Mouse (Mus musculus) lung, postnatal 36 days (tissue): ENCODE data around the gene BC048403.

Source experiments
- DNase-seq: peaks from one replicate; pipeline ENCODE4 v3.0.0; 2022; ENCODE audit warnings: mixed read lengths

Gene BC048403

DNA sequence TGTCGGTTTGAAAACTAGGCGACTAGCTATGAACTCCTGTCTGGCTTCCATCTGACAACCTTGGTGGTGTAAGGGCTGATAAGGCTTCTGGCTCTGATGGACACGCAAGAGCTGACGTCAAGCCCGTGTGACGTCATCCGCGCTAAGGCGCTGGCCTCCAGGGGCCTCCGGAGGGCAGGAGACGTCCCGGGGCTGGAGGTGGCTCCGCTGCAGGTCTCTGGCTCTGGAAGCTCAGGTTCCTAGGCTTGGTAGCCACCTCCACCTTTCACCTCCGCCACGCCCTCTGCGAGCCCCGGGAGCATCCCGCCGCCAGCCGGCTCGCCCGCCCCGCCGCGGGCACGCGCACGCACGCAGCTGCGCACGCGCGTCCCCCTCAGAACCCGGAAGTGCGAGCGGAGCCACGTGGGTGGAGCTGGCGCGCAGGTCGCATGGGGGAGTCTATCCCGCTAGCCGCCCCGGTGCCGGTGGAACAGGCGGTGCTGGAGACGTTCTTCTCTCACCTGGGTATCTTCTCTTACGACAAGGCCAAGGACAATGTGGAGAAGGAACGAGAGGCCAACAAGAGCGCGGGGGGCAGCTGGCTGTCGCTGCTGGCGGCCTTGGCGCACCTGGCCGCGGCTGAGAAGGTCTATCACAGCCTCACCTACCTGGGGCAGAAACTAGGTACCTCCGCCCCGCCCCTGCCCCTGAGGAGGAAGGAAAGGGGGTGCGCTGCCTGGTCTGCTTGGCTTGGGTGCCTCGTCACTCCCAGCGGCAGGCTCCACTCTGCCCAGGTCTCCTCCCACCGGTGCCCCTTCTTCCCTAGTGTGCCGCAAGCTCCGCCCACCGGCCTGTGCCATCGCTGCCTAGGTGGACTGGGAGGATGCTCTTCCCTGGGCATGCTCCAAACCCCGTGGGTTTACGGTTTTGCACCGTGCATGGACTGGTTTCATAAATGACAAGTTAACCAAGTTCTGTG, at the start of gene BC048403:
Gene BC048403, plus strand, starts transcription at position 390 of the 958 bp plus-strand sequence.
- peak; percentile 87 for DNase-seq

DNA sequence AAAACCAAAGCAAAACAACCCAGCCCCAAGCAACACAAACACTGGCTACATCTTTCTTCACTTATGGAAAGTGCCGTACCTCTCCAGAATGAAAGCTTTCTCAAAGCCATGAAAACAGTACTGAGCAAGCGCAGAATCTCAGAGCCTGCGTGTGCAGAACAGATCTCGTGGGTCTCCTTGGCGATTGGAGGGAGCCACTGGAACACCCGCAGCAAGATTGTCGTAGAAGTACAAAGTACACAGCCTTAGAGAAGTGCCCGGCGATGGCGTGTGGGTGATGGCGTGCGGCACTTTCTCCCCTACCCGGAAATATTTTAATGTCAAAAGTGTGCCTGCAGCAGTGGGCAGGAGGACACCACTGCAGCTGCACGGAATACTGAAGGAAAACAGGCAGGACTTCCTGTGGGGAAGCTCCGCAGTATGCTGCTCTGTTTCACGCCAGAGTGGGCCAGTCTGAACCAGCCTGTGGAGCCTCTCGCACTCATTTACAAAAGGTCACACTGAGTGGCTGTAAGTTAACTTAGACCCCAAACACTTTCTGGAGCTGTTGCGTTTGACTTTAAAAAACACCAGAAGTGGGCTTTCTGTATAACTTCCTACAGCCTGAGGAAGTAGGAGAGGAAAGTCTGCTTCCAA, 46.7 kb upstream of the BC048403 start:
- no peak for DNase-seq

DNA sequence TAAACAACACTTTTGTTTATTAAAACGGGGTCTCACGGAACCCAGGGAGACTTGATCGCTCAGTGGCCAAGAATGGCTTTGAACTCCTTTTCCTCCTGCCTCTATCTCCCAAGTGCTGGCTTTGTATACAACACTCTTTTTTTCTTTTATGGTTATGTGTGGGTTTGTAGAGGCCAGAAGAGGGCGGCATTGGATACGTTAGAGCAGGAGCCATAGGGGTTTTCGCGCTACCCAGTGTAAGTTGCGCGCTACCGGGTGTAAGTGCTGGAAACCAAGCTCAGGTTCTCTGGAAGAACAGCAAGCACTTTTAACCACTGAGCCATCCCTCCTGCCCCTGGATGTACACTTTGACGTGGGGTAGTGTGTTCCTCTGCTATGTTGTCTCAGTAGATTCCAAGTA, 45.2 kb upstream of the BC048403 start:
- no peak for DNase-seq

DNA sequence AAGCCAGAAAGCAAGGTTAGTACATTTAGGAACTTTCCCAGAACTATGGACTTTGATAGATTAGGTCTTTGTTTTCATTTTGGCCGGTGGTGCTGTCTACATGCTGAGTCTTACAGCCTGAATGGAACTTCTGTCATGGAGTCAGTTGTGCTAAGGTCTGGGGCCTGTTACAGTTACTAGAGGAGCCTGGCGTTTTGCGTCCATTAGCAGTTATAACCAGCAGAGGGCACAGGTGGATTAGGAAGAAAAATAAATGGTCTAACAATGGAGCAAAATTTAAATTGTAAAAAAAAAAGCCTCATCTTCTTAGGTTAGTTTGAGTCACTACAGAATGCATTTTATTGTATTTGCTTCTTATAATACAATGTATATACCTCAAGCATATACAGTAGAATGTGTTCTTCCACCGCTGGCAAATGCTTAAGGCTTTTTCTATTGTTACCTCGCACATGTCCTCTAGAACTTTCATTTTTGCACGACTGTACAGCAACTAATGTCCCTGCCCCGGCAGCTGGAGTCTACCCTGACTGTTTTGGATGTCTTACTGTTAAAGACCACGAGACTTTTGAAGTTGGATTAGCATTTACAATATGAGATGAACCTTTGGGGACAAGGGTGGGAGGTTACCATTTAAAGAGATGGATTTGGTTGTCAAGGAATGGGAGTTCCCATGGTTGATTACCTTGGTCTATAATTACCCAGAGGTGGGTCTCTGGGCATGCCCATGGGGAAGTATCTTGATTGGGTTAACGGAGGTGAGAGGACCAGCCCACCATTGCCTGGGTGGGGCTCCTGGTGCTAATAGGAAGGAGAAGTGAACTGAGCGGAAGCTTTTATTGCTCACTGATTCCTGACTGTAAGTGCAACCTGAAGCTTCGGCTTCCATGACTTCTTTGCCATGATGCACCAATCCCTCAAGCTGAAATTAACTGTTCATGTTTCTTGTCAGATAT, 38.2 kb upstream of the BC048403 start:
- peak; percentile 82 for DNase-seq

DNA sequence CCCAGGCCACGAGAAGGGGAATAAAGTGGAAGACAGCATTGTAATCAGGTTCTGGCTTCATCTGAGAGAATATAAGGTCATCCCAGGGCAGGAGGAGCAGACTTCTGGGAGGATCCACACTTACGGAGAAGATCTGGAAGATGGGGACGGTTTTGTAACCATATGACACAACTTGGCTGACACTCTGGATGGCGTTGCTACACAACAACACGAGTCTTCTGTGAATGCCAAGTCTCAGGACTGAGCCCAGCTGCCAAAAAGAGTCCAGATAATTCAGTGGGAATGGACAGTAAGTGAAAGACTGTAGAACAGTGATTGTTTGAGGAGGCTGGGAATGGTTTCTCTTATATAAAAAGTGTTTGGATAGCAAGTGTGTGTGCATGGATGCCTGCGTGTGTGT, 36.1 kb upstream of the BC048403 start:
- peak; percentile 72 for DNase-seq

DNA sequence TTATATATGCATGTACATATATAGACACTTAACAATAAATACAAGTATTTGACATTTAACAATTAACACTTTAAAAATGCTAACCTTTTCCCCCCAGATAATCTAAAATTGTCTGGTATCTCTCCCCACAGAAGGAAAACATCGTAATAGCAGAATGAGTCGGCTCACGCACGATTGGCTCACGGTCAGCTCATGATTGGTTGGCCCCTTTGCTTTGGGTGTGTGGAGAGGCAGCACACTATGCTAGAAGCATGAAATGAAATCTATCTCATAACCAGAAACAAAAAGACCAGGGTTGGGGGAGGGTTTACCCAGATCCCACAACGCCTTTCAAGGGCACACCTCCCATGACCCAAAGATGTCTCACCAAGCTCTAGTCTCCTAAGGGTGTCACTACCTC, 34.9 kb upstream of the BC048403 start:
- no peak for DNase-seq

DNA sequence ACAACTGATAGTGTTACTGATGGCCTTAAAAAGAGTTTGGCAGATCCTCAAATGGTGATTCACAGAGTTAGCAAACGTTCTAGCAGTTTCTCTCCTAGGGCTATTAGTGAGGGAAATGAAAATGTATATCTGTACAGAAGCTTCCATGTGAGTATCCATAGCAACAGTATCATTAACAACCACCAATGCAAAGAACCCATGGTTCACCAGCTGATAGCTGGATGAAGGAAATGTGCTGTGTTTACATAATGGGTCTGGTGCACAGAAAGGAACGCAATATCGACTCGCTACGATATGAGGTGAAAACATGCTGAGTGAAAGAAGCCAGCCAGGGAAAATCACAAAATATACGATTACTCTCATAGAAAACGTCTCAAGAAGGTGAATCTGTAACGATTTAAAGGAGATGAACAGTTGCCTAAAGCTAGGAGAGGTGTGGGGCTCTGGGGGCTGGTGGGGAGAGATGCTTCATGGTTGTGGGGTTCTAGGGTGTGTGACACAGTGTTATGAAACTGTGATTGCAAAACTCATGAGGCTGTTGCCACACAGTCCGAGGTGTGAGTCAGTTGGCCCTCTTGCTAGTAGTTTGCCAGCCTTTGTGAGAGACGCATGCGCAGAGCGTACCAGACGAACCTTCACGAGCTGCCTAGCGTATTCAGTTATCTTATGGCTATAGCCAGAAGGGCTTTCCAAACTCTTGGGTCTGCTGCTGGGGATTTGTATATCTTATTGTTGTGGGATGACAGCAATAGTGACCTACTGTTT, 34.2 kb upstream of the BC048403 start:
- DNase-seq, result peak; percentile 79

DNA sequence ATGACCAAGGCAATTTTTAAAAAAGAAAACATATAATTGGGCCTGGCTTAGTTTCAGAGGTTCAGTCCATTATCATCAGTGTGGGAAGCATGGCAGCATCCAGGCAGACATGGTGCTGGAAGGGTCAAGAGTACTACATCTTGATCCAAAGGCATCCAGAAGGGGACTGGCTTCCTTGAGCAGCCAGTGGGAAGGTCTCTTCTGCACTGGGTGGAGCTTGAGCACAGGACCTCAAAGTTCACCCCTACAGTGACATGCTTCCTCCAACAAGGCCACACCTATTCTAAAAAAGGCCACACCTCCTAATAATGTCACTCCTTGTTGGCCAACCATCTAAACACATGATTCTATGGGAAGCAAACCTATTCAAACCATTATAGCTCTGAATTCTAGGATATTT, 22.9 kb upstream of the BC048403 start:
- no peak for DNase-seq

DNA sequence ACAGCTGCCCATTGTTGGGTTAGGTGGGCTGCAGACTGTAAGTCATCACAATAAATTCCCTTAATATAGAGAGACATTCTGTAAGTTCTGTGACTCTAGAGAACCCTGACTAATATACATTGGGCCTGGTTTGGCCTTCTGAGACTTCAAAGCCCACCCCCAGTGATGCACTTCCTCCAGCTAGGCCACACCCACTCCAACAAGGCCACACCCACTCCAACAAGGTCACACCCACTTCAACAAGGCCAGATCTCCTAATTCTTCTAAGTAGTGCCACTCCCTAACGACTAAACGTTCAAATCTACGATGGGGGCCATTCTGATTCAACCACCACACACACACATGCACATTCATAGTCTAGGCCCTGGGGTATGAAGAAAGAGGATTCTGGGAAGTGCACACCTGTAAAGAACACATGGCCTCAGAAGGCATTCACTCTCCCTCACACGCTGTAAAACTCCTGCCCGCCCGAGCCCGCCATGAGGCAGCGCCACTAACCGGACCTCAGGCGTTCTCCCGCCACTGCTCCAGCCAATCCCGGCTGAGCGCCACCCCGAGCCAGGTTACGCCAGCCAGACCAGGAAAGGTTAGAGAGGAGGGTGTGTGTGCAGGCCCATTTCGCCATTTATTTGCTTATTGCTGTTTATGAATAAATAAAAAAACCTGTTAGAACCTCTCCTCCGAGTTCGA, 20.7 kb upstream of the BC048403 start:
- DNase-seq, result no peak

DNA sequence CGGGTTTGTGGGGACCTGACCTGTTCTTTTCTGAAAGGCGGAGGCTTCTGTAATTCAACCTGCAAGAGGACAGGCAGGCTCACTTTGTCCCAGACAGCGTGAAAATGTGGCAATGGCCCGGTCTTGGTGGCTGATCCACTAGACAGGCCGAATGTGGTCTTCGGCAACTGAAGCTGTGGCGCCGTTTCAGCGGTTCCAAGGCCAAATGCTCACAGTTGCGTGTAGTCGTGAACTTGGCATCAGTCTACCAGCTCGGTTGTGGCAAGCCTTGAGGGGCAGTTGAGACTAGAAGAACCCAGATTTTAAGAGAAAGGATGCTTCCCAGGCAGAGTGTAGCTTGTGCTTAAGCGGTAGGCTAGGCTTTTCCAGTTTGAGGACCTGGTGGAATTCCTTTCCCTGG, 19.0 kb upstream of the BC048403 start:
- no peak for DNase-seq

DNA sequence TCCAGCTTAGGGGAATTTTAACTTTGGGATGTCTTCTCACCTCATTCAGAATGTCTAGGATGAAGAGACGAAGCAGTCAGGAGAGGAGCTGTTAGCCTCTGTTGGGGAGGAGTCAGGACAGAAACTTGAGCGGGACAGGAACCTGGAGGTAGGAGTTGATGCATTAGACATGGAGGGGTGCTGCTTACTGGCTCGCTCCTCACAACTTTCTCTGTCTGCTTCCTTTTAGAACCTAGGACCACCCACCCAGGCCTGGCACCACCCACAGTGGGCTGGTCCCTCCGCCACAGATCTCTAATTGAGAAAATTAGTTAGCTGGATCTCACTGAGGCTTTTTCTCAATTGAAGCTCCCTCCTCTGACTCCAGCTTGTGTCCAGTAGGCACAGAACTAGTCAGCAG, 13.2 kb upstream of the BC048403 start:
- DNase-seq, result no peak

DNA sequence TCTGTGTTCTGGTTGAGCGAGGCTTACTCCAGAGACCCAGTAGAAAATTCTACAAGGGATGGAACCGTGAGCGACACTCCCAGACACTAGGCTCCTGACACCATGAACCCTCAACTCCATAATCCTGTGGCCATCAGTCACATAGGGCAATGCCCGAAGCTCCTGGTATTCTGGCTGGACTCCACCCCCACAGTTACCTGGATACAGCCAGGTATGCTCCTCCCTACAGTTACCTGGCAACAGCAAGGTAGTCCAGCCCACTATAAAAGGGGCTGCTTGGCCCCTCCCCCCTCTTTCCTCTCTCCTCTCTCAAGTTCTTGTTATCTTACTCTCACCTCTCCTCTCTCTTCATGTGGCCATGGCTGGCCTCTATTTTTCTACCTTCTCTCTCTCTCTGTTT, 12.6 kb upstream of the BC048403 start:
- no peak for DNase-seq

DNA sequence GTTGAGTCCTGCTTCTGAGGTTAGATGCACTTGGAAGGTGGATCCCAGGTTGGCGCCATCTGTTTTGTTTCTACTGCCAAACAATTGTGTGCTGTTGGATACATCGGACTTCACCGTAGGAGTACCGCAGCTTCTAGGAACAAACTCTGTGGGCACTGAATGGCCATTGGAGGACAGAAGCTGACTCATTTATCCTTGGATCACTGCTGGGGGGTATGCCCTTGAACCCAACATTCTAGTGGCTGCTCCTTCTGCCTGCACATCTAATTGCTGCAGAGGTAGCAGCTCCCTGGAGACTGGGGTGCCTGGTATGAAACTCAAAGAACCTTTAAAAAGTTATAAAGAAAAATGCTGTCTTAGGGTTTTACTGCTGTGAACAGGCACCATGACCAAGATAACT, 11.5 kb upstream of the BC048403 start:
- no peak for DNase-seq

DNA sequence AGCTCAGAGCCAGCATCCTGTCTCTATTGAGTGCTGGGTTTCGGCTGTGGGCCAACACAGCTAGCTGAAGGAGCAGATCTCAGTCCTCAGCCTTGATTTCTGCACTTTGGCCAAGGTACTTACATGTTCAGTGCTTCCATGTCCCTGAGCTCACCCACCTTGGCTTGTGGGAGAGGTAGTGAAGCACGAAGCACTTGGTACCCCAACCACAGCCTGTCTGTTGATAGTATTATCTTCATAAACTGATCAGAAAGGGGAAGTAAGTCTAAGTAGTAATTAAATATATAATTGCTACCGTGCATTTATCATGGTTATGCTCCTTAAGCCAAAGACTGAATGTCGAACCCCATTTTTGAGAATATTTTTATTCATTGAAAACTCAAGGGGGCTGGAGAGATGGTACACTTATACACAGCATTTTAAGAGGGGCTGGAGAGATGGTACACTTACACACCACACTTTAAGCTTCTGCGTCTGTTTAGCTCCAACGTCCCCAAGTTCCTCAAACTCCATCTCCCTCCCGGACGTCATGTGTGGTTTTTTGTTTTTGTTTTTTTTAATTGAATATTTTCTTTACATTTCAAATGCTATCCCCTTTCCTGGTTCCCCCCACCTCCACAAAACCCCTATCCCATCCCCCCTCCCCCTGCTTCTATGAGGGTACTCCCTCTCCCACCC, 8.6 kb upstream of the BC048403 start:
- DNase-seq, result no peak

DNA sequence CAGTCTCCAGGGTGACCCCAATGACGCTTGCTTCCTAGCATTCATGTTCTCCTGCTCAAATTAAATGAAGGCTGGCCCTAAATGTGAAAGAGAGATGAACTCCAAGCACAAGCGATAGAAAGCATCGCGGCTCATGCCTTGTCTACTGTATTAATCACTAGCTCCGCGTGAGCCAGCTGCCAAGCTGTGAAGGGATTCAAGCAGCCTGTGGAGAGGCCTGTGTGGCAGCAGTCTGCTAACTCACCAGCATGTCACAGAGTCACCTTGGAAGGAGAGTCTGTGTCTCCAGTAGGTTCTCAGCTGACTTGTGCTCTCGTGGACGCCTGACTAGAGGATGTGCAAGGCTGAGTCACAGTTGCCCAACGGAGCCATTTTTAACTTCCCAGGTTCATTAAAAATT, 7.2 kb upstream of the BC048403 start:
- DNase-seq, result no peak

DNA sequence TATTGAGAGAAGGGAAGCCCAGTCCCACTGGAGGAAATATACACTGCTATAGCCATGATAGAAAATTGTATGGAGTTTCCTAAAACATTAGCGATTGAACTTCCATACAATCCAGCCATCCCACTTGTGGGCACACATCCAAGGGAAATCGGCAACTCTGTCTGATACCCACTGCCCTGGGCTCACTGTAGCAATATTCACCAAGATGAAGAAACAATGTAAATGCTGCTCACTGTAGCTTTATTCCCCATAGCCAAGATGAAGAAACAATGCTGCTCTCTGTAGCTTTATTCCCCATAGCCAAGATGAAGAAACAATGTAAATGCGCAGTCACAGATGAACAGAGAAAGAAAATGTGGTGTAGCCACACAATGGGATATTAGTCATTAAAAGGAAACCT, 2.5 kb upstream of the BC048403 start:
- DNase-seq, result no peak

DNA sequence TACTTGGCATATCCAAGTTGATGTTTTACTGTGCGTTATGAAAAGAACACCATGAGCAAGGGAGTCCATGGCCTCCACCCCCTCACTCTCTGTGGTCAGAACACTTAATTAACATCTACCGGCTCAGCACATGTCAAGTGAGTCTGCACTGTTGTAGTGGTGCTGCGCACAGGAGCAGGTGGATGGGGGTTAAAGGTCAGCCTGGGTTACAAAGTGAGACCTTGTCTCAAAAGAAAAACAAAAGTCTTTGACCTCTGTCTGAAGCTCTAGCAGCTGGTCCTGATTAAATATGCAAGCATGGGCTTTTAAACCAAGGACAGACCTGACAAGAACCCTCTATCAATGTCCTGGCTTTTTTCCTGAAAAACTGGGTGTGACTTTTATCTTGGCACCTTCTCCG, 2.6 kb downstream of the BC048403 start:
- DNase-seq, result no peak

DNA sequence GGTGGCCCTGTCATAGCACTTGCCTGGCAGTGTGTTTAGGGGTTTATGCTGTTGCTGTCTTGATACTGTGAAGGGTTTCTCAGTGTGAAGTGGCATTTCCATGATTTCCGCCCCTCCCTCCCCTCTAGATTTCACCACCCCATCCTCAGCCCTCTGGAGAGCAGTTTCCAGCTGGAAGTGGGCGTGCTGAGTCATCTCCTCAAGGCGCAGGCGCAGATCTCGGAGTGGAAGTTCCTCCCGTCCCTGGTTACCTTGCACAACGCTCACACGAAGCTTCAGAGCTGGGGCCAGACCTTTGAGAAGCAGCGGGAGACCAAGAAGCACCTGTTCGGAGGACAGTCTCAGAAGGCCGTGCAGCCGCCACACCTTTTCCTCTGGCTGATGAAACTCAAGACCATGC, 10.4 kb downstream of the BC048403 start:
- peak; percentile 74 for DNase-seq

DNA sequence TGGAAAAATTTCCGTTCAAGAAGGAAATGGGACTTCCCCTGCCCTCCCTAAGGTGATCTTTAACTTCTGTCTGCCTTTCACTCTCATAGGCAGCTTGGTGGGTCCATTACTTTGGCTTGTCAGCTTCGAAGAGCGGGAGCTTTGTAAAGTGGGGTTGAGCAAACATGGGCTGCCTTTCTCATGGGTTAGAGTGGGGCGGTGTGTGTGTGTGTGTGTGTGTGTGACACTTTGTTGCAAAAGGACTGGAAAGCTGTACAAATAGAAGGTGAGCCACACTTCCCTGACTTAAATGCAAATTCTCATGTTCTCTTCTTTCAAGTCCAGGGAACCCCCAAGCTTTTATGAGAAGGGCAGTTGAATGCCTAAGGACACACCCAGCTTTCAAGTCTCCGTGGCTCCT, 14.5 kb downstream of the BC048403 start:
- DNase-seq, result peak; percentile 60

DNA sequence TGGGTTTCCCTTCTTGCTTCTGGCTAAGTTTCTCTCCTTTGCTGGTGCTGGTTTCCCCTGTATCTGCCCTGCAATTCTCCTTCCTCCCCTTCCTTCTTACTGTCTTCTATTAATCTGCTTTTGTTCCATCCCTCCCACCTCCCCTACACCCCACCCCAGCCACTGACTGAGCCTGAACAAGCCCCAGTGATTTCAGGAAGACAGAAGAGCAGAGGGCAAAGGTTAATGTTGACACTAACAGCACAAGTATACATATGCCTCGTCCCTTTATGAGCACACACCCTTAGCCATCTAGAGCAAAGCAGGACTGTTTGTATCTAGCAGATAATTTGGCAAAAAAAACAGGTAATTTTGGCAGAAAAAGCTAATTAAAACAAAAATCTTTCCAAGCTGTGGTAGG, 16.1 kb downstream of the BC048403 start:
- no peak for DNase-seq

DNA sequence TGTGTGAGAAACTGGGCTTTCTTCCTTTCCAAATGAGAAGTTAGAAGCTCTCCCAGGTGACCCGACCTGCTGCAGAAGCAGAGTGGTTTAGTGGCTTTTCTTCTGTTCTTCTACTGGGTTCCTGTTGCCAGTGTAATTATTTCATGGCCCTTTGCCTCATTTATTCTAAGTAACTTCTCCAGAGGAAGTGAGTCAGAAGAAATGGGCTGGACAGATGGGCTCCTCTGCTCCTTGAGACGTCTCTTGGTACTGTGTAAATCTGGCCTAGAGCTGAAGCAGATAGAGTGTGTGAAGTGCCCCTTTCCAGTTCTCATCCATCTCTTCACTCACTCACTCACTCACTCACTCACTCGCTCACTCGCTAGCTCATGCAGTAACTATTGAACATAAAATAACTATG, 16.9 kb downstream of the BC048403 start:
- DNase-seq, result no peak
